ENCODE assay signal across 13 mouse cellular contexts in genomic region chr6:80856910-80857543, GRCm38 (mm10).
DNase-seq lines count a peak whose midpoint lies in the region; ATAC-seq lines count a peak whose summit lies in the region.
"Had no signal": no experiment of that assay in that cellular context is flagged by ENCODE, and none has a peak within 500 bp of the region (broad histone marks: within the 10 kb centered on the region; RNA-seq: fewer than 3 reads in every experiment).

No protein-coding gene starts in this region.

- 58% methylated on average over 13 of the region's 13 CpGs for WGBS in forebrain, embryonic 15.5 days
- 60% methylated on average over 13 of the region's 13 CpGs for WGBS in midbrain, embryonic 11.5 days

- H3K4me1 ChIP-seq in forebrain, embryonic 15.5 days = 0 out of 2 replicates have a peak, but pooled peaks cover 3% of the 10 kb centered on the region
- no peaks in the 10 kb centered on the region for H3K4me1 ChIP-seq in midbrain, embryonic 11.5 days (ENCODE audit: control insufficient read depth, insufficient read depth, low read length)
- H3K4me1 ChIP-seq: kidney, embryonic 15.5 days; liver, embryonic 12.5 days had no signal

- no peaks in the 10 kb centered on the region for H3K27me3 ChIP-seq in forebrain, embryonic 15.5 days
- H3K27me3 ChIP-seq in midbrain, embryonic 11.5 days (ENCODE audit: control insufficient read depth, insufficient read depth, low read length) = no peaks in the 10 kb centered on the region
- H3K27me3 ChIP-seq: kidney, embryonic 15.5 days; liver, embryonic 12.5 days had no signal

- H3K9ac ChIP-seq in forebrain, embryonic 15.5 days (replicated peaks) = no peak overlapping the region
- no peak overlapping the region for H3K9ac ChIP-seq in midbrain, embryonic 11.5 days (ENCODE audit: low read length)
- H3K9ac ChIP-seq: kidney, embryonic 15.5 days; liver, embryonic 12.5 days had no signal

- no peak overlapping the region for H3K4me3 ChIP-seq in forebrain, embryonic 15.5 days
- no peak overlapping the region for H3K4me3 ChIP-seq in midbrain, embryonic 11.5 days (ENCODE audit: low read depth, low read length)
- H3K4me3 ChIP-seq: kidney, embryonic 15.5 days; liver, embryonic 12.5 days had no signal

- no peaks in the 10 kb centered on the region for H3K9me3 ChIP-seq in forebrain, embryonic 15.5 days
- no peaks in the 10 kb centered on the region for H3K9me3 ChIP-seq in midbrain, embryonic 11.5 days (ENCODE audit: control insufficient read depth, low read length)
- H3K9me3 ChIP-seq: kidney, embryonic 15.5 days; liver, embryonic 12.5 days had no signal

- H3K36me3 ChIP-seq in forebrain, embryonic 15.5 days = no peaks in the 10 kb centered on the region
- H3K36me3 ChIP-seq in midbrain, embryonic 11.5 days (ENCODE audit: control insufficient read depth, insufficient read depth, low read length) = no peaks in the 10 kb centered on the region
- H3K36me3 ChIP-seq: kidney, embryonic 15.5 days; liver, embryonic 12.5 days had no signal

- H3K27ac ChIP-seq in forebrain, embryonic 15.5 days (replicated peaks) = 0 out of 2 replicates have a peak overlapping the region, but pooled peaks have one; percentile 19
- no peak overlapping the region; the same call in 1 of the 2 replicates for H3K27ac ChIP-seq in midbrain, embryonic 11.5 days (ENCODE audit: low read depth, low read length)
- H3K27ac ChIP-seq: kidney, embryonic 15.5 days; liver, embryonic 12.5 days had no signal

- ATAC-seq in forebrain, embryonic 15.5 days (replicated peaks) = peak; percentile 83
- ATAC-seq in midbrain, embryonic 11.5 days (ENCODE audit: low FRiP score) = peak; percentile 79
- ATAC-seq in megakaryocyte progenitor cell, adult 5-6 weeks (replicated peaks; ENCODE audit: poor library complexity) = no peak
- ATAC-seq: liver, embryonic 12.5 days; Patski had no signal

- peak; percentile 41 for DNase-seq in layer of hippocampus, adult 9-11 months
- DNase-seq in layer of hippocampus, postnatal 14 days (ENCODE audit: low spot score in 2 of 2) = no peak
- DNase-seq in midbrain, embryonic 11.5 days (ENCODE audit: low spot score, missing footprints) = no peak
- peak; percentile 6 for DNase-seq in retina, postnatal 1 day
- no peak for DNase-seq in thymus, postnatal 0 days (ENCODE audit: low spot score)
- DNase-seq in urinary bladder, adult 2 months (ENCODE audit: low spot score) = no peak
- DNase-seq: adrenal gland, postnatal 14 days; cerebellum, adult 11 months had no signal

- H3K4me2 ChIP-seq in forebrain, embryonic 15.5 days (replicated peaks) = no peak overlapping the region
- no peak overlapping the region for H3K4me2 ChIP-seq in midbrain, embryonic 11.5 days
- H3K4me2 ChIP-seq: kidney, embryonic 15.5 days; liver, embryonic 12.5 days had no signal

Comparison
In these comparisons a context has a peak if more than half of its experiments do, and no peak if none do; other contexts are left out.
1. DNase-seq: peak in layer of hippocampus, adult 9-11 months (single experiment) and retina, postnatal 1 day (single experiment); none in layer of hippocampus, postnatal 14 days (0 of 2), midbrain, embryonic 11.5 days (single experiment), thymus, postnatal 0 days (single experiment) and urinary bladder, adult 2 months (single experiment).